Mouse (Mus musculus) lung, postnatal 4 days (tissue): Measurements from ENCODE around the gene Bbs5.
"Not testable (repeated sequence)": the region's sequence is repeated elsewhere in the genome, so short reads cannot be mapped to it uniquely, and the experiment has no call there.

Experiments
- DNase-seq, 2 experiments: peaks; one replicate each; pipeline ENCODE4 v3.0.0; 2021

The Bbs5 gene

GRCm38 (mm10) chr2:69673723-69674122 is 26.8 kb downstream of the Bbs5 start:
- no peak for DNase-seq

DNA sequence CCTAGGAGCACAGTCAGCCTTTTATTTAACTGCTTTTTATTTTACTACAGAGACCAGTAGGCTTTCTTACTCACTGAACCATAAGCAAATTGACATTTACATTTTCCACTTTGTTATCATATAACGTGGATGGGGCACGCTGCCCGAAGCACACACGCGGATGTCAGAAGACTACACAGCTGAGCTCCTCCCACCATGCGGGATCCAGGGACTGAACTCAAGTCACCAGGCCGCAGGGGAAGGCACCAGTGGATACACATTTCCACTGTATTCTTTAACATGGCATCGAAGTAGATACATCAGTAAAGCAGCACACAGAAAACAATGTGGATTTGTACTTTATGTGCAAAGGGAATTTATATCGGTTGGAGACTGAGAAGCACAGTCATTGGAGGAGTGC is 28.3 kb downstream of the Bbs5 start:
- no peak for DNase-seq

GRCm38 (mm10) chr2:69676713-69677112 is 29.7 kb downstream of the Bbs5 start:
- DNase-seq = peak in 1 of 2 experiments; percentile 9

DNA sequence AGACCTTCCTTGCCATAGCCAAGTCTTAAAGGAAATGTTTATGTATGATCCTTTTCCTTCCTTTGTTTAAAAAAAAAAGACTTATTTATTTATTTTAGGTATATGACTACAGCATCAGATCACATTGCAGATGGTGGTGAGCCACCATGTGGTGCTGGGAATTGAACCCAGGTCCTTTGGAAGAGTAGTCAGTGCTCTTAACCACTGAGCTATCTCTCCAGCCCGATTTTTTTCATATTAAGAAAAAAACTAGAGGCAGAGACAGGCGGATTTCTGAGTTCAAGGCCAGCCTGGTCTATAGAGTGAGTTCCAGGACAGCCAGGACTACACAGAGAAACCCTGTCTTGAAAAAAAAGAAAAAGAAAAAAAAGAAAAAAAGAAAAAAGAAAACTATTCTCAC is 30.2 kb downstream of the Bbs5 start:
- not testable (repeated sequence) for DNase-seq

DNA sequence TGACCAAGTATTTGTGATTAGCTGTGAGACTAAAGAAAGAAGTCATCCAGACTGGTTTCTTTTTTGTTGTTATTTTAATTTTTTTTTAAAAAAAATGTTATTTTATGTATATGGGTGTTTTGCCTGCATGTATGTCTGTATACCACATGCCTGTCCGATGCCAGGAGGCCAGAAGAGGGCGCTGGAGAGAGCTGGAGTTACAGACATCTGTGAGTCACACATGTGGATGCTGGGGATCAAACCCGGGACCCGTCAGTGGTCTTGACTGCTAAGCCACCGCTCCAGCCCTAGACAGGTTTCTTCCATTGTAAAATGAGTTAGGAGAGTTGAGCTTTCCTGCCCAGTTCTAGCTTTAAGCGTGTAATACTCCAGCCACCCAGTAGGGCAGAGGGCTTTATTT is 33.0 kb downstream of the Bbs5 start:
- no peak for DNase-seq

GRCm38 (mm10) chr2:69681931-69682330 is 35.0 kb downstream of the Bbs5 start:
- DNase-seq = no peak

DNA sequence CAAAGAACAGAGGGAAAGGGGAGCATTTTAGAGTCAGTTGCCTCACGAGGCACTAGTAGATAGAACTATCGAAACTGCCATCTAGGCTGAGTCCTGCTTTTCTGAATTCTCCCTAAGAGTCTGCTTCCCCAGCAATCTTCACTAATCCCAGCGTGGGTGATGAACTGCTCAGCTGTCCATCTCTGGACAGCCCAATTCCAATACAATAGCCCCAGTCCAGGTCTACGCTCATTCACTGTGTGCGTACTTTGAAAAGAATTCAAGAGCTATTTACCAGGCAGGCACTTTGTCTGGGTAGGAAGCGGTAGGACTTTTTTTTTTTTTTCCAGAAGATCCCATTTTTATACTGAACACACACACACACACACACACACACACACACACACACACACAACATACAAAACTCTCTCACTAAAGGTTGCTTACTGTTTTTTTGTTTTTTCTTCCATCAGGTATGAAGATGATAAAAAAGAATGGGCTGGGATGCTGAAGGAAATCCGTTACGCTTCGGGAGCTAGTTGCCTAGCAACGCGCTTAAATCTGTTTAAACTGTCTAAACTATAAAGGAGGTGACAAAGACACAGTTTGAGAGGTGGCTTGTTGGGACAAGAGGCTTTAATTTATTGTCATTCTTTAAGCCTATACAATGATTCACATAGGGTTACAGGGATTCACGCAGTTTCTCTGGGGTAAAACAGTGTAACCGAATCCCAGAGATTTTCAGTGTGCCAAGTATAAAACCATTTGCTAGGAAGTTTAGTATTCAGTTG is 36.2 kb downstream of the Bbs5 start:
- DNase-seq = no peak

DNA sequence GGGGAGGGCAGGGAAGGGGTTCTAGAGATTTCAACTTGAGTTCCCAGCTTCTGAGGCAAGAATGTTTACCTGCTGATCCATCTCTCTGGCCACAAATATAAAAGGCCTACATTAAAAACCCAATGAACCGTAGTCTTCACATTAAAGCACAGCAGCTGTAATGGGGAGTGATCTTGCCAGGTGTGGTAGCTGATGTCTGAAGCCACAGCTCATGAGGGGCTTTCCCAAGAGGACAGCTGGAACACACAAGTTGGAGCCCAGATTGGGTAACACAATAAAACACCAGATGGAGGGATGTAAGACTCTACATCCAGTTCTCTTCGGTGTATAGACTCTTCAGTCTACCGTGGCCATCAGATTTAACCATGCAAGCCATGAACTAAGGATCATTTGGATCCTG is 37.5 kb downstream of the Bbs5 start:
- DNase-seq = no peak

- no peak for DNase-seq
These were observed 43.2 kb downstream of the Bbs5 start for GRCm38 (mm10) chr2:69690214-69690613.

DNA sequence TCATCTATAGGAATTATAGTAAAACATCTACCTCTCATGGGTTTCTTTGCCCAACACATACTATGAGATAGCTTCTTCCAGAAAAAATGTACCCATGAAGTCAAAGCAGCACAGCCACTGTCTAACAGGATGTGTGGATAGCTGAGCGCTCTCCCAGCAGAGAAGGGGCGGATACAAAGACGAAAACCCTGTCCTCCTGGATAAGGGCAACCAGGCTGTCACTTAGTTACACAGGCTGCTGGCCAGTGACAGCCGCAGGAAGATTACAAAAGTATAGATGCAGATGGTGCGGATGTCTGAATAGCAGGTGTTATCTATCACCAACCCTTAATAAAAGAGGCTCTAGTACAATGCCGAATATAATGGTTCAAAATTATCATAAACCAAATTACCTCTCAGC is 43.9 kb downstream of the Bbs5 start:
- peak in 1 of 2 experiments; percentile 41 for DNase-seq

GRCm38 (mm10) chr2:69693501-69693900 is 46.5 kb downstream of the Bbs5 start:
- DNase-seq = no peak

DNA sequence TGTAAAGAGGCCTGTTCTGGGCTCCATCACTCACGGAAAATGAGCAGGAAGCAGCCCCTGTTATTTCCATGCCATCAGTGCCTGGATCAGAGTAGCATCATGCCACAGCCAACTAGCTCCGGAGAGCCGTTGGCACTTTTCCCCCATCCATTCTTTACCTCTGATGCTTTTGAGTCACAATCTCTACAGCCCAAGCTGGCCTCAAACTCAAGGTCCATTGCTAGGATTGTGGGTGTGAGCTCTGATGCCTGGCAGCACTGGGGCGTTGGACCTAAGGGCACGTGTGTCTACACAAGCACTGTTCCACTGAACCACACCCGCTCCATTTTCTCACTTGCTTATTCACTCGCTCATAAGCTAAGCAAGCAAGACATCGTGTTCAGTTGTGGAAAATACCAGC is 53.5 kb downstream of the Bbs5 start:
- DNase-seq = no peak

DNA sequence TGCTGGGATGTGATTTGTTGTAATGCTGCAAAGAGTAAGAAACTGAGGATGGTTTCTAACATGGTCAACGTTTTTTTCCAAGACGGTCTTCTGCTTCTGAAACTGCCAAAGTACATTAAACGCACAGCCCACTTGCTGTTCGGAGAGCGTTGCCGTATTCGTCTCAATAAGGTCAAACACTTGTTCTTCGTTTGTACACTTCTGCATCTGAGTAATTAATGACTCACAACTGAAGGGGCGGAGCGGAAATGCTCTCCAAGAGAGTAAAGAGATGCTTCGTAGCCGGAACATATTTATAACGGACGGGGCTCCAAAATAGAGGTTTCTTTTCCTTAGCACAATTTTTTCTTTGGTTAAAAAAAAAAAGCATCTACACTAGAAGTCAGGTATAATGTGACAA is 65.2 kb downstream of the Bbs5 start:
- no peak for DNase-seq

GRCm38 (mm10) chr2:69712981-69713625 is 66.1 kb downstream of the Bbs5 start, which contains the start of gene Fastkd1:
Gene Fastkd1 (minus strand): TSS chr2:69713516.
- DNase-seq = peak; percentile 87 to 89

- DNase-seq = no peak
These were observed 66.6 kb downstream of the Bbs5 start for GRCm38 (mm10) chr2:69713626-69714014.

- no peak for DNase-seq
These were observed 67.2 kb downstream of the Bbs5 start for GRCm38 (mm10) chr2:69714126-69714525.

DNA sequence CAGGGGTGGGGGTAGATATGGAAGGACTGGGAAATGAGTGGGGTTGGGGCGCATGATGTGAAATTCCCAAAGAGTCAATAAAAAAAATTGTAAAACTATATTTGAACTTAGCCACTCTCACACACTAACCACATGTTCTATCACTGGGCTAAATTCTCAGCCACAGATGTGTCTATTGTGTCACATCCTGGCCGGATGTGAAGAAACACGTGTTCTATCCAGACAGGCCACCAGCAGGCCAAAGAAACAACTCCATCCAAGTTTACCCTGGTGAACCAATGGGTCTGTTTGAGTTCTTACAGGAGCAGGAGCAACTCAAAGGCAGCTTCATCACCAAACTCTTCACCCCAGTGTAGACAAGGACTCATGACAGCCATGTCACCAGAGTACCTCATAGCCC is 69.5 kb downstream of the Bbs5 start:
- no peak for DNase-seq
